Mouse (Mus musculus) heart, postnatal 0 days (tissue): ENCODE results near the gene Prkar2b.

Experiments used
- CTCF ChIP-seq: IDR thresholded peaks from 2 replicates; pipeline ENCODE4 v1.5.1; 2016; ENCODE audit warnings: antibody characterized with exemption, control low read depth, low read depth
- EP300 ChIP-seq: IDR thresholded peaks from 2 replicates; pipeline ENCODE4 v1.6.1; 2016; ENCODE audit warnings: antibody characterized with exemption, low read depth

DNA sequence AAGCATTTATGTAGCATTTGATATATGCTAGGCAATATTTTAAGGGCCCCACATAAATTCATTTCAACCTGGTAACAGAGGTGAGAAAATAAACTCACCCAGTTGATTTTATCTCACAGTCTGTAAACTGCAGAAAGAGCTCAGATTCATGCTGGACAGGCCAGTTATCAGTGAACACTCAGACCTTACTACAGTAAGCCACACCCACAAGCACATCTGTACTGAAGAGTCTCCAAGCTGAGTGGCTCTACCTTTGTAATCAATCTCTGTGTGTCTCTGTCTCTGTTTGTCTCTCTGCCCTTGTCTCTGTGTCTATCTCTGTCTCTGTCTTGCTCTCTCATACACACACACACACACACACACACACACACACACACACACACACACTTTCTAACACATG is 71.4 kb downstream of the Prkar2b start:
- TF ChIP-seq CTCF (no peak), EP300 (no peak)
